Mouse (Mus musculus) lung, embryonic 14.5 days (tissue): Measurements from ENCODE around the gene Rgs12. TPM values are rescaled to one million over a fixed set of nuclear protein-coding genes. Genes with fewer than 3 reads are reported as not detected.

Source experiments
- ATAC-seq: fragments of 200-750 bp; cut with Nextera tagmentation; 2 replicates; pipeline ENCODE4 v1.8.0; 2017; ENCODE audit warnings: mild to moderate bottlenecking, moderate TSS enrichment, moderate library complexity; ENCODE audit not compliant: insufficient read depth
- DNase-seq: peaks from one replicate; pipeline ENCODE4 v3.0.0-alpha.2; 2015
- H3K27ac ChIP-seq: fragments of 300-500 bp; sonication (generic); 2 replicates; pipeline ENCODE4 v1.5.1; 2014; ENCODE audit warnings: low read depth, mild to moderate bottlenecking, moderate library complexity
- H3K27me3 ChIP-seq: fragments of 300-500 bp; sonication (generic); 2 replicates; pipeline ENCODE4 v1.6.1; 2014; ENCODE audit warnings: low read length, control low read depth; ENCODE audit not compliant: insufficient read depth
- H3K36me3 ChIP-seq: fragments of 300-500 bp; sonication (generic); 2 replicates; pipeline ENCODE4 v1.6.1; 2014; ENCODE audit warnings: control low read depth; ENCODE audit not compliant: insufficient read depth
- H3K4me1 ChIP-seq: fragments of 300-500 bp; sonication (generic); 2 replicates; pipeline ENCODE4 v1.6.1; 2014; ENCODE audit warnings: antibody characterized with exemption, control low read depth; ENCODE audit not compliant: insufficient read depth
- H3K4me2 ChIP-seq: fragments of 300-500 bp; sonication (generic); 2 replicates; pipeline ENCODE4 v1.6.1; 2014; ENCODE audit warnings: mild to moderate bottlenecking
- H3K4me3 ChIP-seq: fragments of 300-500 bp; sonication (generic); 2 replicates; pipeline ENCODE4 v1.5.1; 2014; ENCODE audit warnings: low read depth, low read length
- H3K9ac ChIP-seq: fragments of 300-500 bp; sonication (generic); 2 replicates; pipeline ENCODE4 v1.6.1; 2014
- H3K9me3 ChIP-seq: fragments of 300-500 bp; sonication (generic); 2 replicates; pipeline ENCODE4 v1.6.1; 2016; ENCODE audit warnings: low read depth, low read length, control low read depth
- CTCF ChIP-seq: IDR thresholded peaks from 2 replicates; pipeline ENCODE4 v1.5.1; 2016; ENCODE audit warnings: antibody characterized with exemption, low read depth
- WGBS: fragments of 180-500 bp; shearing (Covaris S2); extraction: QIAGEN DNeasy Blood & Tissue Kit; methylation state at CpG from one replicate; pipeline ENCODE4 v1.1.7; 2014; 5-methylcytosine and 5-hydroxymethylcytosine counted together
- polyA plus RNA-seq: library from polyadenylated mRNA; unstranded; fragments of >200 nt; fragmentation: Nextera tagmentation; extraction: Ambion mirVana; gene quantifications from 2 replicates; pipeline ENCODE4 v1.2.1, GENCODE M21; 2014

Rgs12 gene
- polyA plus RNA-seq, 1 experiment from 2014 or later, result 31.4 TPM

DNA sequence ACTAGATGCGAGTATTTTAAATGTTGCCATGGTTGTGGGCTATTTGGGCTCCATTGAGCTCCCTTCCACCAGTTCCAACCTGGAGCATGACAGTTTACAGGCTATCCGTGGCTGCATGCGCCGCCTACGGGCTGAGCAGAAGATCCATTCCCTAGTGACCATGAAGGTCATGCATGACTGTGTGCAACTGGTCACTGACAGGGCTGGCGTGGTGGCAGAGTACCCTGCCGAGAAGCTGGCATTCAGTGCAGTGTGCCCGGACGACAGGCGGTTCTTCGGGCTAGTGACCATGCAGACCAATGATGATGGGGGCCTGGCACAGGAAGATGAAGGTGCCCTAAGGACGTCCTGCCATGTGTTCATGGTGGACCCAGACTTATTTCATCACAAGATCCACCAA is 16.3 kb downstream of the Rgs12 start:
- H3K9ac ChIP-seq, result no peak overlapping the region
- no peaks in the 10 kb centered on the region for H3K4me1 ChIP-seq
- TF ChIP-seq CTCF, result no peak
- DNase-seq, result no peak
- H3K4me2 ChIP-seq, result no peak overlapping the region
- H3K27ac ChIP-seq, result no peak overlapping the region
- no peaks in the 10 kb centered on the region for H3K9me3 ChIP-seq
- no peak overlapping the region for H3K4me3 ChIP-seq
- H3K27me3 ChIP-seq, result no peaks in the 10 kb centered on the region
- no peak for ATAC-seq
- WGBS, result 94% methylated on average over 12 of the region's 12 CpGs
- H3K36me3 ChIP-seq, result peaks cover 40% of the 10 kb centered on the region

GRCm38 (mm10) chr5:34968386-34968785 is 19.1 kb downstream of the Rgs12 start:
- H3K27ac ChIP-seq, result no peak overlapping the region
- H3K4me3 ChIP-seq, result no peak overlapping the region
- no peaks in the 10 kb centered on the region for H3K4me1 ChIP-seq
- no peak overlapping the region for H3K4me2 ChIP-seq
- peaks cover 58% of the 10 kb centered on the region for H3K36me3 ChIP-seq
- DNase-seq (peak; percentile 18), ATAC-seq (no peak)
- WGBS, result 68% methylated on average over 5 of the region's 5 CpGs
- H3K9me3 ChIP-seq, result no peaks in the 10 kb centered on the region
- no peak for TF ChIP-seq CTCF
- no peak overlapping the region for H3K9ac ChIP-seq
- H3K27me3 ChIP-seq, result no peaks in the 10 kb centered on the region

DNA sequence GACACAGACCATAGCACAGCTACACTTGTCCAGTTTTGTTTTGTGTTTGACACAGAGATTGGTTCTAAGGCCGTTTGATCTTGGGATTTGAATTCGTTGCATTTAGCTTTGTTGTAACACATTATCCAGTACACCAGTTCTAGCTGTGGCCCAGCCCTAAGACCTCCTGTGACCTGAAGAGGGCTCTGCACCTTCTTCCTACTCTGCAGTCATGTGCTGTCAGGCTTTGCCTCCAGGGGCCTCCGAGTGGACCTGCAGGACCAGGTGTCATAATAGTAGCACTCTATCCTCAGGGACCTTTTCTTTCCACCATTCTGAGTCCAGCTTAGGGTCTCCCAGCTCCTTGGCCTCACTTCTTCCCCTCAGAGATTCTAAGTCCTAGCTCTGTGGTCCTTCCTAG is 23.2 kb downstream of the Rgs12 start:
- DNase-seq, result no peak
- no peak overlapping the region for H3K9ac ChIP-seq
- ATAC-seq, result no peak
- H3K4me2 ChIP-seq, result no peak overlapping the region
- no peaks in the 10 kb centered on the region for H3K9me3 ChIP-seq
- H3K36me3 ChIP-seq, result peaks cover 58% of the 10 kb centered on the region
- H3K4me3 ChIP-seq, result no peak overlapping the region
- no peaks in the 10 kb centered on the region for H3K27me3 ChIP-seq
- TF ChIP-seq CTCF, result no peak
- no peak overlapping the region for H3K27ac ChIP-seq
- H3K4me1 ChIP-seq, result no peaks in the 10 kb centered on the region
- 76% methylated on average over 3 of the region's 3 CpGs for WGBS

DNA sequence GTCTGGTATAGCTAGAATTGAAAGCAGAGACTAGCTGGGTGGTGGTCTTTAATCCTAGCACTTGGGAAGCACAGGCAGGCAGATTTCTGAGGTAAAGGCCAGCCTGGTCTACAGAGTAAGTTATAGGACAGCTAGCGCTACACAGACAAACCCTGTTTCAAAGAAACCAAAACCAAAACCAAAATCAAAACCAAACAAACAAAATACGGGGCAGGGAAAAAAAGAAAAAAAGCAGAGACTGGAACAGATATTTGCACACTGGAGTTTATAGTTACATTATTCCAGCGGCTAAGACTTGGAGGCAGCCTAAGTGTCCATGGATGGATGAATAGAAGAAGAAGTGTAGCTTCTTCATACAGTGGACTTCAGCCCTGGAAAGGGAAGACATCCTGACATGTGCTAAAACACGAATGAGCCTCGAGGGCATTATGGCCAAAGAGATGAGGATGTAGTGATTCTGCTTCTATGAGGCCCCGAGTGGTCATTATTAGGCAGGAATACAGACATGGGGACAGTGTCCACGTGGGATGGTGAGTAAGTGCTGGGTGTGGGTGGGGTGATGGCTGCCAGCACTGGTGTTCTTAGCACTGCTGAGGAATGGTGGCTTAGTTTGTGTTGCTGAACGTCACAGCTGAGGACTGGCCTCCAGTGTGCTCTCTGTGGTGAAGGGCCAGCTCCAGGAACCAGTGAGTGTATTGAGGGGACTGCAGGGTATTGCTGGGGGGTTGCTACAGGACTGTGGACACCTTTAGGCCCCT is 24.5 kb downstream of the Rgs12 start:
- peaks cover 47% of the 10 kb centered on the region for H3K36me3 ChIP-seq
- ATAC-seq, result no peak
- 79% methylated on average over 8 of the region's 8 CpGs for WGBS

DNA sequence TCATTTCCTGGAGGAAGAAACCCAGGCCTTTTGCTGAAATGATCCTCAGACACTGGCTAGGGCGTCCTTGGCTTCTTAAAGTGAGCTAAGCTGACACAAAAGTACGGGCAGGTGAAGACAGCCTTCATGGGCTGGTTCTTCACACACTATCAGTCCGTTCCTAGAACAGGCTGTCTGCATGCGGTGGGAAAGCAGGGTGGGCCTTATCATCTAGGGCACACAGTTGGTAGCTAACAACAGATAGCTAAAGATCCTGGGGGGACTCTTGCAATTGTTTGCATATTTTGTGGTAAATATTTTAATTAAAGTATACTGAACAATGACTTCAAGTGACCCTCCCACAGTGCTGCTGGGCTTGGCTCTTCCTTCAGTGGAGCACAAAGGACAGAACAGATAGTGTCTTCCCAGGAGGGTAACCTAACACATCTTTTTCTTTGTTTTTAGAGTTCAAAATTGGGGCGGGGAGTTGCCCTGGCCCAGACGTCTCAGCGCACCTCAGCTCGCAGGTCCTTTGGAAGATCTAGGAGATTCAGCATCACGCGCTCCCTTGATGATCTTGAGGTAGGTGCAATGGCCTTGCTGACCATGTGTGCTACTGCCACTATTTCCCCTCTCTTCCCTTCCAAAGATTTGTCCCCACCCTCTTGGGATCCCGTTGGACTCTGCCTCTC is 25.7 kb downstream of the Rgs12 start:
- H3K9me3 ChIP-seq, result no peaks in the 10 kb centered on the region
- no peaks in the 10 kb centered on the region for H3K4me1 ChIP-seq
- no peak overlapping the region for H3K27ac ChIP-seq
- DNase-seq (no peak), ATAC-seq (no peak)
- H3K4me2 ChIP-seq, result no peak overlapping the region
- 83% methylated on average over 11 of the region's 11 CpGs for WGBS
- H3K9ac ChIP-seq, result no peak overlapping the region
- H3K27me3 ChIP-seq, result no peaks in the 10 kb centered on the region
- H3K36me3 ChIP-seq, result peaks cover 52% of the 10 kb centered on the region
- no peak for TF ChIP-seq CTCF
- H3K4me3 ChIP-seq, result no peak overlapping the region

More for the DNA sequence above, 24.5 kb downstream of the Rgs12 start:
- no peak overlapping the region for H3K27ac ChIP-seq
- no peak for TF ChIP-seq CTCF
- DNase-seq, result no peak
- H3K4me1 ChIP-seq, result no peaks in the 10 kb centered on the region
- no peaks in the 10 kb centered on the region for H3K9me3 ChIP-seq
- no peak overlapping the region for H3K4me2 ChIP-seq
- H3K4me3 ChIP-seq, result no peak overlapping the region
- H3K9ac ChIP-seq, result no peak overlapping the region
- no peaks in the 10 kb centered on the region for H3K27me3 ChIP-seq

DNA sequence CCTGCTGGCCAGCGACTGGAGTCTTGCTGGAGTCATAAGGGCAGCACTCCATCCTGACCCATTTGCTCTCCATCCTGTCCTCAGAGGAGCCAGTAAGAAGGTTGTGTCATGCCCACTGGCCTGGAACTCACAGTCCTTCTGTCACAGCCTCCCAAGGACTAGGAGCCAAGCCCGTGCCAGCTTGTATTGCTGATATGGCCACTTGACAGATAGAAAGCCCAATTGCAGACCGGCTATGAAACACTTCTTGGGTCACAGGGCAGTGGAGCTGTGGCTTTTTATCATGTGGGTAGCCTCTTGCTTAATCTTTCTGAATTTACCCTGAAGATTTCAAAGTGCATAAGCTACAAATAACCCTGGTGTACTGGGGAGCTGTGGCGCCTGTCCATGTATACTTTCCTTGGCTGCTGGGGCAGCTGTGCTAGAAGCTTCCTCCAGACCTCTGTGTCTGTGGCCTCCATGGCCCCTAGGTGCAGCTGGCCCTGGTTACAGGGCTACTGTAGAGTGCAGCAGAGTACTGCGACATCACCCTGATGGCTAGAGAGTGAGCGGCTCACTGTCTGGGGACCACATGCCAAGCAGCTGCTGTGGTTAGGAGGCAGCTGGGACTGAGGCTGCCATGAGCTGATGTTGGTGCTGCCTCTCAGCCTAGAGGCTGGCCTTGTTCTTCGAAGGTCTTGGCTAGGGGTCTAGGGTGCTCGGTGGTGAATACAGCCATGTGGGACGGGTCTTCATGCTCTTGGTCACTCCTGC is 27.5 kb downstream of the Rgs12 start:
- Histone ChIP-seq H3K4me1 (no peaks in the 10 kb centered on the region), H3K27me3 (no peaks in the 10 kb centered on the region), H3K27ac (no peak overlapping the region), H3K9me3 (no peaks in the 10 kb centered on the region), H3K36me3 (peaks cover 50% of the 10 kb centered on the region), H3K9ac (no peak overlapping the region), H3K4me3 (no peak overlapping the region), H3K4me2 (no peak overlapping the region)
- WGBS, result 86% methylated on average over 9 of the region's 9 CpGs
- ATAC-seq (no peak), DNase-seq (no peak)
- no peak for TF ChIP-seq CTCF

DNA sequence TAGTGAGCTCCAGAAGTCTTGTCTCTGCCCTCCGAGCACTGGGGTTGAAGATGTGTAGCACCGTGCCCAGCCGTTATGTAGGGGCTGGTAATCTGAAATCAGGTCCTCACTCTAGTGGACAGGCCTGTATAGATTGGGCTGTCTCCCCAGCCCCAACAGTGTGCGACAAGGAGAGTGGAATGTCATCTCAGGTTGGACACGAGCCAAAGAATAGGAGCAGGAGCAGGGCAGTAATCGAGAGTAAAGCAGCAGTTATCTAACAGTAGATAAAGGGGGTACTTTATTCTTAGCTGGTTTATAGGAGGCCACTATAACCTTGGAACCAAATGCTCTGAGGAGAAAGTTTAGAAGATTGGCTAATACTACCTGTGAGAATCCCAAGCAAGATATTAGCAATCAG is 30.9 kb downstream of the Rgs12 start:
- H3K36me3 ChIP-seq, result peaks cover 52% of the 10 kb centered on the region
- 31% methylated on average over 6 of the region's 6 CpGs for WGBS
- TF ChIP-seq CTCF, result no peak
- H3K9ac ChIP-seq, result no peak overlapping the region
- H3K27ac ChIP-seq, result no peak overlapping the region; the same call in 1 of the 2 replicates
- no peak for ATAC-seq
- H3K4me3 ChIP-seq, result no peak overlapping the region
- no peaks in the 10 kb centered on the region for H3K4me1 ChIP-seq
- no peak overlapping the region for H3K4me2 ChIP-seq
- DNase-seq, result peak; percentile 51
- no peaks in the 10 kb centered on the region for H3K27me3 ChIP-seq
- no peaks in the 10 kb centered on the region for H3K9me3 ChIP-seq
